Mouse (Mus musculus): ENCODE results near the gene Bend3. TPM values are rescaled to one million over a fixed set of nuclear protein-coding genes. Genes with fewer than 3 reads are reported as not detected.

Bend3 gene
- polyA plus RNA-seq, 1 experiment from 2014 or later: 0.61 TPM

GRCm38 (mm10) chr10:43477459-43477858 is 1.2 kb upstream of the Bend3 start:
- TF ChIP-seq CTCF (IDR thresholded peaks at IDR 0.05; ENCODE audit: low read depth): no peak
- TF ChIP-seq EP300 (optimal IDR thresholded peaks at IDR 0.05): no peak
- H3K36me3 ChIP-seq (ENCODE audit: control insufficient read depth, insufficient read depth, low read length): no peaks in the 10 kb centered on the region
- no peaks in the 10 kb centered on the region for H3K4me1 ChIP-seq (replicated peaks; ENCODE audit: control insufficient read depth, insufficient read depth)
- no peaks in the 10 kb centered on the region for H3K27me3 ChIP-seq (ENCODE audit: control insufficient read depth, insufficient read depth, low read length)
- H3K4me2 ChIP-seq (replicated peaks; ENCODE audit: low read depth): peak overlapping the region; percentile 100
- 38% methylated on average over 9 of the region's 9 CpGs for WGBS
- H3K9ac ChIP-seq (ENCODE audit: low read length): no peak overlapping the region
- 0 out of 2 replicates have a peak overlapping the region, but pooled peaks have one; percentile 82 for H3K4me3 ChIP-seq (ENCODE audit: low read depth, low read length)
- DNase-seq (ENCODE audit: low spot score) (no peak), ATAC-seq (ENCODE audit: low FRiP score, low TSS enrichment) (no peak)
- H3K9me3 ChIP-seq (ENCODE audit: control insufficient read depth, low read length): no peaks in the 10 kb centered on the region
- H3K27ac ChIP-seq (replicated peaks): no peak overlapping the region

DNA sequence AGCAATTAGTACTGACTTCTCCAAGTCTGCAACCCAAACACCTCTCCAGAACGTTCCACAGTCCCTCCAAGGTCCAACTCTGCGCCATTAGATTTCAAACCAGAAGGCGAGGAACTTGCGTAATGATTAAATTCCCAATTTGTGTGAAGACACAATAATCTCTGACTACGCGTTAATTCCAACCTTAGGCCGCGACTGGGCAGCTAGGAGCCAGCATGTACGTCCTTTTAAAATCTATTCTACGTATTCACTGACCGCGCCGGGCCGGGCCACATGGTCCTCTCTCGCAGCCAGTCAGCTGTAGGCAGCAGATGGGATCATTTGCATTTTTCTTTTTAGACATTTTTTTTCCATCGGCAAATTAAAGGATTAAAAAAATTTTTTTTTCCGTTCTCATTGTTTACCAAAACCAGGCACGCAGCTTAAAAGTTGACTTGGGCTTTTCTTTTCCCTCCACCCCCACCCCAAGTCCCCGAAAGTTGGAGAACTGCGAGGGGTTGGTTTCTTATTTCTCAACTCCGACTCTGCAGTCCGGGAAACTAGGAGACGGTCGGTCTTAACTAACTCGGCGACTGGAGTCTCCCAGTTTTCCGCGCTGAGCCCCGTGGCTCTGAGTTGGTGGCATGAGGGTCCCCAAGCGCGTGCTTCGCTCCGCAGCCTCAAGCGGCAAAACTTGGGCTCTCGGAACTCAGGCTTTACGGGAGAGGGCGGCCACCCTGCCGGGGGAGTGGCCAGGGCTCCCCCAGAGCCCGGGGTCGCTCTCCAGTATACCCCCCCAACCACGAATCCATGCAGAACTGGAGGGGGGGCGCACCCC is 558 bp upstream of the Bend3 start:
- peak overlapping the region; percentile 100 for H3K4me2 ChIP-seq (replicated peaks; ENCODE audit: low read depth)
- ATAC-seq (ENCODE audit: low FRiP score, low TSS enrichment) (peak; percentile 54), DNase-seq (ENCODE audit: low spot score) (peak; percentile 77)
- WGBS: 2% methylated on average over 42 of the region's 42 CpGs
- peak overlapping the region; percentile 82 for H3K4me3 ChIP-seq (ENCODE audit: low read depth, low read length)
- H3K4me1 ChIP-seq (replicated peaks; ENCODE audit: control insufficient read depth, insufficient read depth): no peaks in the 10 kb centered on the region
- H3K9me3 ChIP-seq (ENCODE audit: control insufficient read depth, low read length): no peaks in the 10 kb centered on the region
- TF ChIP-seq EP300 (optimal IDR thresholded peaks at IDR 0.05): no peak
- TF ChIP-seq CTCF (IDR thresholded peaks at IDR 0.05; ENCODE audit: low read depth): no peak
- H3K9ac ChIP-seq (ENCODE audit: low read length): peak overlapping the region; percentile 88
- no peaks in the 10 kb centered on the region for H3K27me3 ChIP-seq (ENCODE audit: control insufficient read depth, insufficient read depth, low read length)
- peak overlapping the region; percentile 96 for H3K27ac ChIP-seq (replicated peaks)
- no peaks in the 10 kb centered on the region for H3K36me3 ChIP-seq (ENCODE audit: control insufficient read depth, insufficient read depth, low read length)

DNA sequence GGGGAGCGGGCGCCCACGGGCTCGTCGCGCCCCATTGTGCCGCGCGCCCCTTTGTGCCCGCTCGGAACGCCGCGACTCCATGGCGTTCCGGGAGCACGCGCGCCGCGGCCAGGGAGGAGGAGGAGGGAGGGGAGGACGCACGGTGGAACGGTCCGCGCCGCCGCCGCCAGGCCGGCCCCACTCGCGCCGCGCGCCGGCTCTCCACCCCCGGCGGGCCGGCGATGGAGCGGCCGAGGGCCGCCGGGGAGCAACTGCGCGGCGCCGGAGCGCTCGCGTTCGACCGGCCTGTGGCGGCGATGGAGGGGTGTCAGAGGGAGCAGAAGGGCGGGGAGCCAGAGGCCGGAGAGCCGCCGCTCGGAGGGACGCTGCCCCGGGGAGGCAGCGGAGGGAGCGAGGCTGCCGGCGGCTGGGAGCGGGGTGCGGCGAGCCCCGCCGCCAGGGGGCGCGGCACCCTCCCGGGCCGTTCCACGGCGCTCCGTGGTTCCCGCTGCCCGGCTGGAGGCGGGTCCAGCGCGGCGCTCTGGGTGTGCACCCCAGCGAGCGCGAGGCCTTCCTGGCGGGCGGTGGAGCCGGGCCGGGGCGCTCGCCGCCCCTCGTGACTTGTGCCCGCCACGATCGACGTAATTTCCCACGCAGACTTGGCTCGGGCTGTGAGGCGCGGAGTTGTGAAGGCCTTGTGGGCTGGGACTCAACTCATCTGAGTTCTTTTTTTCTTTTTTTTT is 966 bp downstream of the Bend3 start:
- H3K9me3 ChIP-seq (ENCODE audit: control insufficient read depth, low read length): no peaks in the 10 kb centered on the region
- H3K4me2 ChIP-seq (replicated peaks; ENCODE audit: low read depth): peak overlapping the region; percentile 100
- H3K4me1 ChIP-seq (replicated peaks; ENCODE audit: control insufficient read depth, insufficient read depth): no peaks in the 10 kb centered on the region
- peak; percentile 64 for TF ChIP-seq CTCF (IDR thresholded peaks at IDR 0.05; ENCODE audit: low read depth)
- no peak for TF ChIP-seq EP300 (optimal IDR thresholded peaks at IDR 0.05)
- DNase-seq (ENCODE audit: low spot score): peak; percentile 91
- peak overlapping the region; percentile 96 for H3K27ac ChIP-seq (replicated peaks)
- peak overlapping the region; percentile 82 for H3K4me3 ChIP-seq (ENCODE audit: low read depth, low read length)
- no peaks in the 10 kb centered on the region for H3K27me3 ChIP-seq (ENCODE audit: control insufficient read depth, insufficient read depth, low read length)
- under 1% methylated on average over 54 of the region's 103 CpGs for WGBS
- ATAC-seq (ENCODE audit: low FRiP score, low TSS enrichment): peak; percentile 92
- H3K9ac ChIP-seq (ENCODE audit: low read length): peak overlapping the region; percentile 88
- no peaks in the 10 kb centered on the region for H3K36me3 ChIP-seq (ENCODE audit: control insufficient read depth, insufficient read depth, low read length)

- no peak for DNase-seq (ENCODE audit: low spot score)
- no peaks in the 10 kb centered on the region for H3K4me1 ChIP-seq (replicated peaks; ENCODE audit: control insufficient read depth, insufficient read depth)
- WGBS: 14% methylated on average over 13 of the region's 13 CpGs
Observed at GRCm38 (mm10) chr10:43480227-43480849, 1.7 kb downstream of the Bend3 start.

DNA sequence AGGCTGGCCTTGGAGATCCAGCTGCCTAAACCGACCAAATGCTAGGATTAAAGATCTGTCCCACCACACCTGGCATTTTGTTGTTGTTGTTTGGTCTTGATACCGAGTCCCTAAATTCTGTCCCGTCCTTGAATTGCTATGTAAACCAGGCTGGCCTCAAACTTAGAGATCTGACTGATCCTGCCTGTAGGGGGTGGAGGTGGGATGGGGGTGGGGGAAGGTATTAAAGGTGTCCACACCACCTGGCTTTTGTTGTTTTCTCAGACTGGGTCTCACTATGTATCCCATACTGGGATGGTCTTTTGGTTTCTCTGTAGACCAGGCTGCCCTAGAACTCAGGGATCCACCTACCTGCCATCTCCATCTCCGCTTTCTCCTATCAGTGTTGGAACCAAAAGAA is 2.5 kb downstream of the Bend3 start:
- H3K27me3 ChIP-seq (ENCODE audit: control insufficient read depth, insufficient read depth, low read length): no peaks in the 10 kb centered on the region
- WGBS: 49% methylated on average over 4 of the region's 4 CpGs
- no peak overlapping the region for H3K4me3 ChIP-seq (ENCODE audit: low read depth, low read length)
- ATAC-seq (ENCODE audit: low FRiP score, low TSS enrichment) (no peak), DNase-seq (ENCODE audit: low spot score) (no peak)
- TF ChIP-seq EP300 (optimal IDR thresholded peaks at IDR 0.05) (no peak), CTCF (IDR thresholded peaks at IDR 0.05; ENCODE audit: low read depth) (no peak)
- no peak overlapping the region for H3K4me2 ChIP-seq (replicated peaks; ENCODE audit: low read depth)
- H3K27ac ChIP-seq (replicated peaks): no peak overlapping the region
- H3K4me1 ChIP-seq (replicated peaks; ENCODE audit: control insufficient read depth, insufficient read depth): no peaks in the 10 kb centered on the region
- no peaks in the 10 kb centered on the region for H3K36me3 ChIP-seq (ENCODE audit: control insufficient read depth, insufficient read depth, low read length)
- H3K9ac ChIP-seq (ENCODE audit: low read length): no peak overlapping the region
- no peaks in the 10 kb centered on the region for H3K9me3 ChIP-seq (ENCODE audit: control insufficient read depth, low read length)

More at GRCm38 (mm10) chr10:43480227-43480849, 1.7 kb downstream of the Bend3 start:
- H3K4me3 ChIP-seq (ENCODE audit: low read depth, low read length): peak overlapping the region; percentile 82
- H3K36me3 ChIP-seq (ENCODE audit: control insufficient read depth, insufficient read depth, low read length): no peaks in the 10 kb centered on the region
- no peak for ATAC-seq (ENCODE audit: low FRiP score, low TSS enrichment)
- TF ChIP-seq CTCF (IDR thresholded peaks at IDR 0.05; ENCODE audit: low read depth) (no peak), EP300 (optimal IDR thresholded peaks at IDR 0.05) (no peak)
- H3K9ac ChIP-seq (ENCODE audit: low read length): peak overlapping the region; percentile 88
- H3K4me2 ChIP-seq (replicated peaks; ENCODE audit: low read depth): peak overlapping the region; percentile 100
- peak overlapping the region; percentile 96 for H3K27ac ChIP-seq (replicated peaks)
- no peaks in the 10 kb centered on the region for H3K27me3 ChIP-seq (ENCODE audit: control insufficient read depth, insufficient read depth, low read length)
- no peaks in the 10 kb centered on the region for H3K9me3 ChIP-seq (ENCODE audit: control insufficient read depth, low read length)

Data from stomach, postnatal 0 days (tissue).